Mouse (Mus musculus): ENCODE results near the gene Tedc2.

Gene Tedc2

GRCm38 (mm10) chr17:24220435-24221411 lies at the start of gene Tedc2:
Gene Tedc2 (minus strand): TSS chr17:24220851.
- peak; percentile 97 for DNase-seq

GRCm38 (mm10) chr17:24267133-24267532 lies 46.5 kb upstream of the Tedc2 start:
- no peak for DNase-seq

- no peak for DNase-seq
These were observed 44.1 kb upstream of the Tedc2 start for GRCm38 (mm10) chr17:24264766-24265165.

- DNase-seq, result no peak
These were observed 39.9 kb upstream of the Tedc2 start for GRCm38 (mm10) chr17:24260516-24260915.

- DNase-seq, result no peak
These were observed 39.1 kb upstream of the Tedc2 start for GRCm38 (mm10) chr17:24259702-24260101.

GRCm38 (mm10) chr17:24258981-24259380 lies 38.3 kb upstream of the Tedc2 start:
- DNase-seq, result no peak

GRCm38 (mm10) chr17:24252329-24252728 lies 31.7 kb upstream of the Tedc2 start:
- no peak for DNase-seq

- peak; percentile 96 to 98 for DNase-seq
These were observed 30.8 kb upstream of the Tedc2 start, which contains the start of gene Ccnf for GRCm38 (mm10) chr17:24251320-24252069. Gene Ccnf (minus strand): TSS chr17:24251484.

GRCm38 (mm10) chr17:24250988-24251319 lies 30.3 kb upstream of the Tedc2 start:
- DNase-seq, result no peak

GRCm38 (mm10) chr17:24248641-24249040 lies 28.0 kb upstream of the Tedc2 start:
- peak in 1 of 2 experiments; percentile 11 for DNase-seq

- no peak for DNase-seq
These were observed 23.4 kb upstream of the Tedc2 start for GRCm38 (mm10) chr17:24244061-24244460.

GRCm38 (mm10) chr17:24243311-24243969 lies 22.8 kb upstream of the Tedc2 start:
- peak; percentile 16 to 74 for DNase-seq

- DNase-seq, result peak in 1 of 2 experiments; percentile 10
These were observed 16.3 kb upstream of the Tedc2 start for GRCm38 (mm10) chr17:24236921-24237320.

- DNase-seq, result no peak
These were observed 15.8 kb upstream of the Tedc2 start for GRCm38 (mm10) chr17:24236479-24236878.

- DNase-seq, result no peak
These were observed 7.3 kb upstream of the Tedc2 start for GRCm38 (mm10) chr17:24227941-24228340.

- no peak for DNase-seq
These were observed 6.1 kb upstream of the Tedc2 start for GRCm38 (mm10) chr17:24226721-24227120.

- no peak for DNase-seq
These were observed 5.2 kb upstream of the Tedc2 start for GRCm38 (mm10) chr17:24225851-24226250.

- no peak for DNase-seq
These were observed 4.1 kb upstream of the Tedc2 start for GRCm38 (mm10) chr17:24224741-24225140.

GRCm38 (mm10) chr17:24223513-24223912 lies 2.9 kb upstream of the Tedc2 start:
- no peak for DNase-seq

- DNase-seq, result no peak
These were observed 2.0 kb upstream of the Tedc2 start for GRCm38 (mm10) chr17:24222653-24223052.

- peak in 1 of 2 experiments; percentile 10 for DNase-seq
These were observed 3.8 kb downstream of the Tedc2 start for GRCm38 (mm10) chr17:24216836-24217235.

GRCm38 (mm10) chr17:24213186-24213585 lies 7.5 kb downstream of the Tedc2 start:
- DNase-seq, result no peak

GRCm38 (mm10) chr17:24212441-24213018 lies 8.1 kb downstream of the Tedc2 start:
- DNase-seq, result no peak

Data from kidney, postnatal 36 days (tissue).